Mouse (Mus musculus) adrenal gland, adult 18-20 months (tissue): ENCODE results near the gene Cyb5r4. TPM values are rescaled to one million over a fixed set of nuclear protein-coding genes. Genes with fewer than 3 reads are reported as not detected.

Experiments used
- total RNA-seq, 2 experiments: library from RNA; stranded (reverse); gene quantifications; 1 replicate in 1 of 2; 2 replicates in 1 of 2; pipeline ENCODE4 v1.2.3; 2021

Cyb5r4 gene
- total RNA-seq, 2 experiments from 2014 or later, result 37.0 to 41.4 TPM

Other genes with a start within 250 kb of the Cyb5r4 start
- gene Snap91, start 141.4 kb upstream of the Cyb5r4 start, total RNA-seq, result 10 to 100 TPM; 25.6 to 38.2 TPM
- under 1 TPM; 0.83 to 0.93 TPM for gene Ripply2, start 6.5 kb upstream of the Cyb5r4 start, total RNA-seq
- gene Mrap2, start 122.3 kb downstream of the Cyb5r4 start, total RNA-seq, result 1 to 10 TPM; 2.9 to 3.5 TPM
- gene Cep162, start 233.5 kb downstream of the Cyb5r4 start, total RNA-seq, result 1 to 10 TPM; 3.5 to 4.2 TPM